Mouse (Mus musculus) hindbrain, embryonic 15.5 days (tissue): ENCODE measurements around the gene Antxr1. TPM values are rescaled to one million over a fixed set of nuclear protein-coding genes. Genes with fewer than 3 reads are reported as not detected.

Experiments
- ATAC-seq: fragments of 200-750 bp; cut with Nextera tagmentation; 2 replicates; pipeline ENCODE4 v1.8.0; 2017; ENCODE audit warnings: low read depth, moderate number of reproducible peaks, moderate TSS enrichment; ENCODE audit not compliant: low FRiP score
- H3K27ac ChIP-seq: fragments of 300-500 bp; sonication (generic); replicated peaks from 2 replicates; pipeline ENCODE4 v1.5.1; 2015; ENCODE audit warnings: mild to moderate bottlenecking, inconsistent platforms
- H3K27me3 ChIP-seq: fragments of 300-500 bp; sonication (generic); 2 replicates; pipeline ENCODE4 v1.6.1; 2015; ENCODE audit warnings: control low read depth, inconsistent platforms
- H3K36me3 ChIP-seq: fragments of 300-500 bp; sonication (generic); 2 replicates; pipeline ENCODE4 v1.6.1; 2015; ENCODE audit warnings: control low read depth, inconsistent platforms
- H3K4me1 ChIP-seq: fragments of 300-500 bp; sonication (generic); replicated peaks from 2 replicates; pipeline ENCODE4 v1.6.1; 2015; ENCODE audit warnings: control low read depth, inconsistent platforms
- H3K4me2 ChIP-seq: fragments of 300-500 bp; sonication (generic); 2 replicates; pipeline ENCODE4 v1.6.1; 2015; ENCODE audit warnings: moderate library complexity, mild to moderate bottlenecking, inconsistent platforms
- H3K4me3 ChIP-seq: fragments of 300-500 bp; sonication (generic); 2 replicates; pipeline ENCODE4 v1.5.1; 2015; ENCODE audit warnings: mild to moderate bottlenecking, inconsistent platforms
- H3K9ac ChIP-seq: fragments of 300-500 bp; sonication (generic); 2 replicates; pipeline ENCODE4 v1.6.1; 2015; ENCODE audit warnings: inconsistent platforms
- H3K9me3 ChIP-seq: fragments of 300-500 bp; sonication (generic); 2 replicates; pipeline ENCODE4 v1.6.1; 2016; ENCODE audit warnings: control low read depth, inconsistent platforms
- whole genome bisulfite sequencing: fragments of 180-500 bp; shearing (Covaris S2); methylation state at CpG from one replicate; pipeline ENCODE4 v1.1.7; 2015; 5-methylcytosine and 5-hydroxymethylcytosine counted together
- polyA plus RNA-seq: library from polyadenylated mRNA; unstranded; fragments of >200 nt; fragmentation: Nextera tagmentation; extraction: Ambion mirVana; gene quantifications from 2 replicates; pipeline ENCODE4 v1.2.1, GENCODE M21; 2015

The Antxr1 gene
- polyA plus RNA-seq, 1 experiment from 2014 or later: 4.7 TPM

DNA sequence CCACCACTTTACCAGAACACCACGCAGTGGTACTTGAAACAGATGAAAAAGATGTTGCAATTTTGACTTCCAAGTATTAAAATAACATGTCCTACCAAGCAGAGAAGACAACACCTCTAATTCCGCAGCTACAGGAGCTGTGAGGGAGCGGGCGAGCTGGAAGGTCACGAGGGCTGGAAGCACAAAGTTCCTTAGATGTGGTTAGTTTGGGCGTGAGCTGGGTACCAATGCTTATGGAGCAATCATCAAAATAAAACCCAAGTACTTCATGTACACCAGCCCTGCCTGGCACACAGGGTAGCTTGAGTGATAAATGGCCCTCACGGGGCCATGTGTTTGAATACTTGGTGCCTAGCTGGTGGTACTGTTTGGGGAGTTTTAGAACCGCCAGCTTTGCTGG is 205.8 kb downstream of the Antxr1 start:
- no peak for ATAC-seq
- Histone ChIP-seq H3K9ac (no peak overlapping the region), H3K27ac (no peak overlapping the region), H3K27me3 (no peaks in the 10 kb centered on the region), H3K9me3 (no peaks in the 10 kb centered on the region), H3K4me2 (no peak overlapping the region), H3K36me3 (no peaks in the 10 kb centered on the region), H3K4me3 (no peak overlapping the region), H3K4me1 (0 out of 2 replicates have a peak, but pooled peaks cover 5% of the 10 kb centered on the region)
- 89% methylated on average over 8 of the region's 8 CpGs for WGBS

DNA sequence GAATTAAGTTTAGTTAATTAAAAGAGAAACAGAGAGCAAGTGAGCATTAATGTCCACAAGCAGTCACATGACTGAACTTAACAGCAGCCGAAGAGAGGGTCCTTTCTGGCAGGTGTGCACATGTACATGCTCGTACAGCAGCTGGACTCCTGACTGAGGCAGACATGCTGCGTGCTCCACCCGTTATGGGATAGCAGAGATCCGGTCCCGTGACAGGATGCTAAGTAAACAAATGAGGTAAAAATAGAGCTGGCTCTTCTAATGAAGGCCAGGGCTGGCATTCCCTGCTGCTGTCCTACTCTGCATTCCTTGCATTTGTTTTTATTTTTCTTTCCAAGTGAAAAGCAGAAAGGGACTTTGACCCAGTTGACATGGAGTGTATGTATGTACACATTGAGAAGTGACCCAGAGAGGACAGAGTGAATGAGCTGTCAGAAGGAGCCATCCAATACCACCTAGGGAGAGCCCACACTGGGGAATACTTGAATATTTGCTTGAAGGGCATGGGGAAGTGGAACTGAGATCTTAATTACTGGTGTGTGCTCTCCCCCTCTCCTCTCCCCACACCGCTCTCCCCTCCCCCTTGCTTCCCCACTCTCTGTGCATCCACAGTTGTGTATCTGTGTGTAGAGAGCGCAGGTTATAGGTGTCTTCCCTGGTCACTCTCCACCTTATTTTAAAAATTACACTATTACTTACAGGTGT is 208.4 kb downstream of the Antxr1 start:
- Histone ChIP-seq H3K4me2 (no peak overlapping the region), H3K27me3 (no peaks in the 10 kb centered on the region), H3K4me3 (no peak overlapping the region), H3K9ac (no peak overlapping the region), H3K4me1 (no peaks in the 10 kb centered on the region), H3K9me3 (no peaks in the 10 kb centered on the region), H3K36me3 (no peaks in the 10 kb centered on the region), H3K27ac (no peak overlapping the region)
- ATAC-seq: no peak
- 79% methylated on average over 8 of the region's 8 CpGs for WGBS

DNA sequence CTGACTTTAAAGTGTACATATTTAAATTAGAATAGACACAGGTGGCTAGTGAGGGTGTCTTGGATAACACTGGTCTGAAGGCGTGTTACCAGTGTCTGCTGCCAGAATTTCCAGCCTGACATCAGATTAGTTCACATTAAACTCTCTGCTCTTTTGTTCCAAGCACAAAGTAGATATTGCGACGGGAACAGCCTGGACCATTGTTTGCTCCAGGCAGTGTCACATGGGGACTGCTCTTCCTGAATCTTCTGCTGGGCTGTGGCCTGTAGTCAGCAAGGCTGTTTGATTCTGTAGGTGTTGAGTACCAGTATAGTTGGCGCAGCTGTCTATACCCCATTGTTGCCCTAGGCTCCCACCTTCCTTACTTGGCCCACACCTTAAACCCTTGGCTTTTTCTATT is 211.6 kb downstream of the Antxr1 start:
- no peak overlapping the region for H3K4me2 ChIP-seq
- H3K4me3 ChIP-seq: no peak overlapping the region
- no peaks in the 10 kb centered on the region for H3K9me3 ChIP-seq
- no peaks in the 10 kb centered on the region for H3K36me3 ChIP-seq
- H3K9ac ChIP-seq: no peak overlapping the region
- no peaks in the 10 kb centered on the region for H3K27me3 ChIP-seq
- no peak for ATAC-seq
- H3K27ac ChIP-seq: no peak overlapping the region
- WGBS: 78% methylated on average over 4 of the region's 4 CpGs
- no peaks in the 10 kb centered on the region for H3K4me1 ChIP-seq

DNA sequence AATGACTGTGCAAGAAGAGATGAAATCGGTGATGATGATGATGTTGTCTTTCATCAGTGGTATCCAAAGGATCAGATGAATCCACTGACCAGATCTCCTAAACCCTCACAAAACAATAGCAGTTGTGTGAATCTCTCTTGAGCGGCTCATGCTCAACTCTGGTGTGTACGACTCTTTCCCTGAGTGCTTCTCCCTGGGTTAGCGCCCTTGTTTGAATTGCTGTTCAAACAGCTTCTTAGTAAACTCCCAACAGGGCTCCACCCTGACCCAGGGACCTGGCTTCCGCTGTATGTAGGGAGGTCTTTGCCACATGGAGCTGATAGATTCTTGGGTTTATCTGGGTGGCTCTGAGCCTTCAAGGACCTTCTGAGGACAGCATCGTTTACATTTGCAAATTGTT is 212.2 kb downstream of the Antxr1 start:
- Histone ChIP-seq H3K9ac (no peak overlapping the region), H3K4me1 (no peaks in the 10 kb centered on the region), H3K4me3 (no peak overlapping the region), H3K36me3 (no peaks in the 10 kb centered on the region), H3K4me2 (no peak overlapping the region), H3K27me3 (no peaks in the 10 kb centered on the region), H3K9me3 (no peaks in the 10 kb centered on the region), H3K27ac (no peak overlapping the region)
- no peak for ATAC-seq
- 93% methylated on average over 6 of the region's 6 CpGs for WGBS

DNA sequence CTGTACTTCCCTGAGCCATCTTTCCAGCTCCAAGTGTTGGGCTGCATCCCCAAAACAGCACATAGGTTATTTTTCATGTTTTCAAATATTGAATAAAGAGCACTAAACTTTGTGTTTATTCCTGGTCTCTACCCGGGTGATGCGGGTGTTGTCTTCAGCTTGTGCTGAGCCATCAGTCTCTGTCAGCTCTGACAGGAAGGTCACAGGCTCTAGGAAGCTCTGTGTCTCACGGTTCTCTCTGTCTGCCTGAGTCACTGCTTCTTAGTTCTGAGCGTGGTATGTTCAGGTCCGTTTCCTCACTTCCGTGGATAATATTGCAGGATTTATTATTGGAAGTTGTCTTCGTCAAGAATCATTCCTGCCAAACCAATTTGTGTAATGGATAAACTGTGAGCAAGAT is 213.7 kb downstream of the Antxr1 start:
- Histone ChIP-seq H3K9me3 (no peaks in the 10 kb centered on the region), H3K27me3 (no peaks in the 10 kb centered on the region), H3K4me3 (no peak overlapping the region), H3K27ac (no peak overlapping the region), H3K9ac (no peak overlapping the region), H3K4me2 (no peak overlapping the region), H3K4me1 (no peaks in the 10 kb centered on the region), H3K36me3 (no peaks in the 10 kb centered on the region)
- 82% methylated on average over 7 of the region's 7 CpGs for WGBS
- ATAC-seq: no peak

DNA sequence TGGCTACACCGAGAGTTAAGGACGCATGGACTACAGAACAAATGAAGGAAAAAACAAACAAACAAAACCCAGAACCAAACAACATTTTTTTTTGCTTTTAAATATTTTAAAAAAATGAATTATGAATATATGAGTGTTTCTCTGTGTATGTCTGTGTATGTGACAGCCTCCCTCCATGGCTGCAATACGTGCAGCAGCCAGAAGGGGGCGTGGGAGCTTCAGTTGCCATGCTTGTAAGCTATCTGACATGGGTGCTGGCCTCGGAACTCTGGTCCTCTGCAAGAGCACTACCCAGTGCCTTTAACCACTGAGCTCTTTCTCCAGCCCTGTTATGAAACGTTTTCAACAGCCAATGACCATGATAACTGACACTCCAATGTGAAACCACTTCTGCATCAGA is 215.0 kb downstream of the Antxr1 start:
- Histone ChIP-seq H3K27ac (no peak overlapping the region), H3K4me2 (no peak overlapping the region), H3K27me3 (no peaks in the 10 kb centered on the region), H3K36me3 (no peaks in the 10 kb centered on the region), H3K9me3 (no peaks in the 10 kb centered on the region), H3K9ac (no peak overlapping the region), H3K4me1 (no peaks in the 10 kb centered on the region), H3K4me3 (no peak overlapping the region)
- ATAC-seq: no peak
- WGBS: 92% methylated on average over 6 of the region's 6 CpGs

DNA sequence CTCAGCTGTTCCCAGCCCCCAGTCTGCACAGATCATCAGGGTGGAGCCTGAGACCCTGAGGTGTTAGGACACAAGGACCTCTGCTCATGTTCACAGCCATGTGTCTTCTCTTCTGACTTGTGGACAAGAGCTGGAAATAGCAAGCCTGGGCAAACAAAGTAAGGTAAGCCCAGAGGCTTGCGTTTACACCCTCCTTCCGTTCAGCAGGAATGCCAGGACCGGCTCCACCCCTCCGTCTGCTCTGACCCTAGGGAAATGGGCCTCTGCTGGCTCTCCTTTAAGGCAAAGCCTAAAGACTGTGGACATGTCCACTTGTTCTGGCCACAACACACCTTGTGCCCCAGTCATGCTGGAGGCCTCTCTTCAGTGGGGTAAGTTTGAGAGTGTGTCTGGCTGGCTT is 215.6 kb downstream of the Antxr1 start:
- no peaks in the 10 kb centered on the region for H3K27me3 ChIP-seq
- H3K9ac ChIP-seq: no peak overlapping the region
- ATAC-seq: no peak
- H3K9me3 ChIP-seq: no peaks in the 10 kb centered on the region
- H3K4me3 ChIP-seq: no peak overlapping the region
- H3K4me1 ChIP-seq: no peaks in the 10 kb centered on the region
- H3K36me3 ChIP-seq: no peaks in the 10 kb centered on the region
- no peak overlapping the region for H3K27ac ChIP-seq
- WGBS: 80% methylated on average over 4 of the region's 4 CpGs
- H3K4me2 ChIP-seq: no peak overlapping the region

DNA sequence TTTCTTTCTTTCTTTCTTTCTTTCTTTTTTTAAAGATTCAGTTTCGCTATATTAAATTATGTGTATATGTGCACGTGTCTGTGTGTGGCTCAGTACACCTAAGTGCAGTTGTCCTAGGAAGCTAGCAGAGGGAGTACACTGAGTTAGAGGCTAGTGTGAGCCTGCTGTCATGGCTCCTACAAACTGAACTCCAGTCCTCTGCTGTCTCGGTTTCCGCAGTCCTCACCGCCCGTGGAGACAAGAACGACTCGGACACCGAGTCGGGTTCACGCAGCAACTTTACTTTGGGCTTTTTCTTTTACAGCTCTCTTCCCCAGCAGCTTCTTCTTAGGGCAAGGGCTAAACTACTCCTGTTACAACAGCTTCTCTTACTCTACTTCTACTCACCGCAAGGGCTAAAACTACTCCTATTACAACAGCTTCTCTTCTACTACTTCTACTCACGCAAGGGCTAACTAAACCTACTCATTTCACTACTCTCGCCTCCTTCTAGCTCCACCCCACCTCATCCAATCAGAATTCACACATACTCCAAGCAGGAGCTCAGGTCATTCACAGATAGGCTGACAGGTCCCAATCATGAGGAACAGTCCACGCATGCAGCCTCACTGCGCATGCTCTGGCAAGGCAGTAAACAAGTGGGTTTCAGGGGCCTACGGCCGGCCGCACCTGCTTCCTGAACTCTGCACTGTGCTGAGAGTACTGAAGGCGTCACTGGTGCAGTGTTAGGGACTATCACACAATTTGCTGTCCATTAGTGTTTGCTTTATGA is 216.4 kb downstream of the Antxr1 start:
- H3K9me3 ChIP-seq: no peaks in the 10 kb centered on the region
- no peak overlapping the region for H3K4me3 ChIP-seq
- no peaks in the 10 kb centered on the region for H3K27me3 ChIP-seq
- H3K4me1 ChIP-seq: no peaks in the 10 kb centered on the region
- 93% methylated on average over 20 of the region's 20 CpGs for WGBS
- H3K36me3 ChIP-seq: no peaks in the 10 kb centered on the region
- H3K9ac ChIP-seq: no peak overlapping the region
- no peak overlapping the region for H3K4me2 ChIP-seq
- ATAC-seq: no peak
- no peak overlapping the region for H3K27ac ChIP-seq

DNA sequence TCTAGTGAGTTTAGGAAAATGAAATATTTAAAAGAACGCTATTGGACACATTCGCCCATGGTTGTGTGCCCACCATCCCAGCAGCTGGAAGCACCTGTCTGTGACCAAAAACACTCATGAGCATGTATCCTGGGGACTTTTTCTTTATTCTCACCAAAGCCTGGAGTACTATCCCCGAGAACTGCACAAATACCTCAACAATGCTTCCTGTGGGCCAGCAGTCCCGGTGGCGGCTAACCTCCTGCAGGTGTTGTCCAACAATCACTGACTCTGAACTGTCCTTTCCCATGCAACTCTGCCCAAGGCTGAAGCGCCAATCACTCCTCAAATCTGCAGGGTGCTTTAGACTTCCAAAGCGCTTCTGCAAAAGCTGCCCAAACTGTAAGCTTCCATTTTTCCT is 219.0 kb downstream of the Antxr1 start:
- no peak overlapping the region for H3K9ac ChIP-seq
- no peaks in the 10 kb centered on the region for H3K36me3 ChIP-seq
- H3K4me1 ChIP-seq: no peaks in the 10 kb centered on the region
- ATAC-seq: no peak
- H3K4me2 ChIP-seq: no peak overlapping the region
- no peaks in the 10 kb centered on the region for H3K9me3 ChIP-seq
- H3K27me3 ChIP-seq: no peaks in the 10 kb centered on the region
- H3K4me3 ChIP-seq: no peak overlapping the region
- WGBS: 87% methylated on average over 7 of the region's 7 CpGs
- H3K27ac ChIP-seq: no peak overlapping the region

DNA sequence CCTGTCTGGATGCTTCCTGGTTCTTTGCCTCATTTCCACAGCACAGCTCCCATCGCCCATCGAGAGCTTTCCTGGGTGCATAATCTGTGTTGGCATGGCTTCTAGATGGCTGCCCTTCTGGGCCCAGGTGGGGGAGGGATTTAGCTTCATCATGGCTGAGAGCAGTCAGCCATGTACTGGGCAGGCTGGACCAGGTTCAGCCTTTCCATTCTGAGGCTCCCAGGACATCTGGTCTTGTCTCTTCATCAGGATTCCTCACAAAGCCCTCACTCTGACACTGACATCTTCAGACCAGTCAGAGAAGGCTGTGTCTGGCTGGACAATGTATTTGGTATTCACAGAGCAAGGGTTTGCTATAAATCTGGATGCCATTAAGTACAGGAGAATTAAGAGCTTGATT is 219.6 kb downstream of the Antxr1 start:
- H3K4me2 ChIP-seq: no peak overlapping the region
- no peak for ATAC-seq
- 63% methylated on average over 2 of the region's 2 CpGs for WGBS
- no peaks in the 10 kb centered on the region for H3K36me3 ChIP-seq
- H3K4me1 ChIP-seq: no peaks in the 10 kb centered on the region
- H3K4me3 ChIP-seq: no peak overlapping the region
- H3K9ac ChIP-seq: no peak overlapping the region
- no peaks in the 10 kb centered on the region for H3K9me3 ChIP-seq
- H3K27ac ChIP-seq: no peak overlapping the region
- no peaks in the 10 kb centered on the region for H3K27me3 ChIP-seq

DNA sequence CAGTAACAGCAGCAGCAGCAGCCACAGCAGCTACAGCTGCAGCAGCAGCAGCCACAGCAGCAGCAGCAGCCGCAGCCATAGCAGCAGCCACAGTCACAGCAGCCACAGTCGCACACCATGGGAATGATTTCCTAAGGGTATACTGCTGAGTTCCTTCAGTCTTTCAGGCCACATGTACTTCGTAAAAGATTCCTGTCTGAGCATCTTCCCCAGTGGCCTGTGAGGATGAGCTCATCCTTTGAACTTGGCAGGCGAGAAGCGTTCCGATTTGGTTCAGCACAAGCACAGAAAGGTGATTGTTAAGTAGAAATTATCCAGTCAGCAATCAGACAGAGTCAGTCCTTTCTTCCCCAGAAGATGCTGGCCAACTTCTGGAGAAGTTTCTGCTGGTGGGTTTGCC is 223.5 kb downstream of the Antxr1 start:
- H3K4me3 ChIP-seq: no peak overlapping the region
- no peak for ATAC-seq
- WGBS: 74% methylated on average over 6 of the region's 6 CpGs
- H3K4me2 ChIP-seq: no peak overlapping the region
- H3K27ac ChIP-seq: no peak overlapping the region
- H3K9ac ChIP-seq: no peak overlapping the region
- H3K4me1 ChIP-seq: no peaks in the 10 kb centered on the region
- no peaks in the 10 kb centered on the region for H3K36me3 ChIP-seq
- H3K9me3 ChIP-seq: no peaks in the 10 kb centered on the region
- H3K27me3 ChIP-seq: no peaks in the 10 kb centered on the region

DNA sequence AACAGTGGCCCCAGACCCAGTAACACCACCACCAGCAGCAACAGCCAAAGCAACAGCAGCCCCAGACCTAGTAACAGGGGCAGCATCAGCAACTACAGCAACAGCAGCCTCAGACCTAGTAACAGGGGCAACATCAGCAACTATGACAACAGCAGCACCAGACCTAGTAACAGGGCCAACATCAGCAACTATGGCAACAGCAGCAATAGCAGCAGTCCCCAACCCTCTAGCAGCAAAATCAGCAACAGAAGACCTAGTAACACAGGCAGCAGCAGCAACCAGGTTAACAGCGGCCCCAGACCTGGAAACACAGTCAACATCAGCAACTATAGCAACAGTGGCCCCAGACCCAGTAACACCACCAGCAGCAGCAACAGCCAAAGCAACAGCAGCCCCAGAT is 224.1 kb downstream of the Antxr1 start:
- no peaks in the 10 kb centered on the region for H3K36me3 ChIP-seq
- H3K9ac ChIP-seq: no peak overlapping the region
- H3K4me3 ChIP-seq: no peak overlapping the region
- H3K27me3 ChIP-seq: no peaks in the 10 kb centered on the region
- H3K4me2 ChIP-seq: no peak overlapping the region
- ATAC-seq: no peak
- H3K9me3 ChIP-seq: no peaks in the 10 kb centered on the region
- no peak overlapping the region for H3K27ac ChIP-seq
- WGBS: 95% methylated on average over 1 of the region's 1 CpGs
- no peaks in the 10 kb centered on the region for H3K4me1 ChIP-seq
